Mouse (Mus musculus) hindbrain, embryonic 14.5 days (tissue): ENCODE measurements at regions not wholly inside any gene's neighbourhood (a gene's known extent, or its start where the extent isn't known, plus 50 kb on each side); places are given as distances from the start of the nearest gene placed in this dataset.

Experiments used
- ATAC-seq: fragments of 200-750 bp; cut with Nextera tagmentation; 2 replicates; pipeline ENCODE4 v1.8.0; 2017; ENCODE audit warnings: moderate number of reproducible peaks, mild to moderate bottlenecking, moderate TSS enrichment, moderate library complexity; ENCODE audit not compliant: low FRiP score
- DNase-seq: peaks from one replicate; pipeline ENCODE4 v3.0.0-alpha.2; 2015; ENCODE audit warnings: low spot score
- H3K27ac ChIP-seq: fragments of 300-500 bp; sonication (generic); 2 replicates; pipeline ENCODE4 v1.5.1; 2014; ENCODE audit warnings: mild to moderate bottlenecking, moderate library complexity
- H3K27me3 ChIP-seq: fragments of 300-500 bp; sonication (generic); 2 replicates; pipeline ENCODE4 v1.6.1; 2014; ENCODE audit warnings: mild to moderate bottlenecking, low read length, mixed read lengths; ENCODE audit not compliant: control insufficient read depth, insufficient read depth
- H3K36me3 ChIP-seq: fragments of 300-500 bp; sonication (generic); replicated peaks from 2 replicates; pipeline ENCODE4 v1.6.1; 2014; ENCODE audit not compliant: control insufficient read depth, insufficient read depth
- H3K4me1 ChIP-seq: fragments of 300-500 bp; sonication (generic); replicated peaks from 2 replicates; pipeline ENCODE4 v1.6.1; 2014; ENCODE audit warnings: antibody characterized with exemption, low read length, mixed read lengths; ENCODE audit not compliant: control insufficient read depth, insufficient read depth
- H3K4me2 ChIP-seq: fragments of 300-500 bp; sonication (generic); replicated peaks from 2 replicates; pipeline ENCODE4 v1.6.1; 2014; ENCODE audit warnings: mild to moderate bottlenecking, moderate library complexity
- H3K4me3 ChIP-seq: fragments of 300-500 bp; sonication (generic); replicated peaks from 2 replicates; pipeline ENCODE4 v1.5.1; 2014; ENCODE audit warnings: mild to moderate bottlenecking, low read length
- H3K9ac ChIP-seq: fragments of 300-500 bp; sonication (generic); 2 replicates; pipeline ENCODE4 v1.6.1; 2014
- H3K9me3 ChIP-seq: fragments of 300-500 bp; sonication (generic); 2 replicates; pipeline ENCODE4 v1.6.1; 2016; ENCODE audit warnings: low read length; ENCODE audit not compliant: control insufficient read depth
- WGBS: fragments of 180-500 bp; shearing (Covaris S2); extraction: QIAGEN DNeasy Blood & Tissue Kit; methylation state at CpG from one replicate; pipeline ENCODE4 v1.1.7; 2014; 5-methylcytosine and 5-hydroxymethylcytosine counted together

- Histone ChIP-seq H3K4me1 (peaks cover 8% of the 10 kb centered on the region; the same call in 1 of the 2 replicates), H3K4me2 (no peak overlapping the region), H3K36me3 (no peaks in the 10 kb centered on the region), H3K9ac (no peak overlapping the region), H3K9me3 (no peaks in the 10 kb centered on the region), H3K4me3 (no peak overlapping the region), H3K27me3 (no peaks in the 10 kb centered on the region), H3K27ac (no peak overlapping the region)
- ATAC-seq (no peak), DNase-seq (no peak)
- 82% methylated on average over 10 of the region's 10 CpGs for WGBS
Observed at GRCm38 (mm10) chr5:64472415-64472814, 316.3 kb downstream of the Tbc1d1 start.

DNA sequence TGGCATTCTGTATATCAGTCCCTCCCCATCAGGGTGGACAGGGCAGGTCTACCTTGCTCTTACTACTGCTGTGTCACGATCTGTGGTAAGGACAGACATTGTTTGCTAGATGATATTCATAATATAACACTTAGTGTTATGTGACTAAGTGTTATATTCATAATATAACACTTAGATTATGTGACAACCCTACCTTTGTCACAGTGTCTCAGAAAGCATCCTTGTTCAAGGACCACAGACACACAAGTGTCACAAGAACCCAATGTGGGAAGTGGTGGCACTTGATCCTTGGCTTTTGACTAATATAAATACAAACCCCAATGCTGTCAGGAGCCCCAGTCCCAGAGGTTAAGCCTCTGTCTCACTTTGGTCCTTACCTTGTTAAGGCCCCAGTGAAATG lies 318.8 kb downstream of the Tbc1d1 start:
- no peak for DNase-seq
- Histone ChIP-seq H3K27ac (no peak overlapping the region), H3K27me3 (no peaks in the 10 kb centered on the region), H3K4me3 (no peak overlapping the region), H3K9me3 (no peaks in the 10 kb centered on the region), H3K4me1 (peaks cover 8% of the 10 kb centered on the region; the same call in 1 of the 2 replicates), H3K4me2 (no peak overlapping the region), H3K9ac (no peak overlapping the region), H3K36me3 (no peaks in the 10 kb centered on the region)
- no peak for ATAC-seq
- WGBS = 94% methylated on average over 1 of the region's 1 CpGs

DNA sequence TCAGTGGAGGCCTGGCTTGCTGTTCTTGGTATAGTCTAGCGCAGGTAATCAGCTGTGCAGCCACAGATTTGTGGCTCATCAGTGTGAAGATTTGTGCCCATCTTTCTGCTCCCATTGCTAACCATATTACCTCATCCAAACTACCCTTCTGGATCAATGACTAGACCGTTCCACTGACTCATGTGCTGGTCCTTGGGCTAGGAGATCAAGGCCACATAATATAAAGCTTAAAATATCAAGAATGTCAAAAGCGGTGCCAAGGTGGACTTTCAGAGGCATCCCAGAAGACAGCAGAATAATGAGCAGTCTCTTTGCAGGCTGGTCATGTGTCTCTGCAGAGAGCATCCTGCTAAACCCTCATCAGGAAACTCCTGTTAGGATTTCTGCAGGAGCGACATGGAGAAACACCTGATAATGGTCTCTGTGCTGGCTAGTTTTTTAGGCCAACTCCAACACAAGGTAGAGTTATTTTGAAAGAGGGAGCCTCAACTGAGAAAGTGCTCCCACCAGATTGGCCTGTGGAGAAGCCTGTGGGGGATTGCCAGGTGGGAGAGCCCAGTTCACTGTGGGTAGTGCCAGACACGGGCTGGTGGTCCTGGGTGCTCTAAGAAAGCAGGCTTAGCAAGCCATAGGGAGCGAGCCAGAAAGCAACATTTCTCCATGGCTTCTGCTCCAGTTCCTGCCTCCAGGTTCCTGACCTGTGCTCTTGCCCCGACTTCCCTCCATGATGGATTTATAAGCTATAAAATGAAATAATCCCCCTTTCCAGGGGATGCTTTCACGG lies 319.8 kb downstream of the Tbc1d1 start:
- Histone ChIP-seq H3K27me3 (no peaks in the 10 kb centered on the region), H3K9me3 (no peaks in the 10 kb centered on the region), H3K4me3 (no peak overlapping the region), H3K27ac (no peak overlapping the region), H3K36me3 (no peaks in the 10 kb centered on the region), H3K4me2 (no peak overlapping the region), H3K4me1 (peaks cover 8% of the 10 kb centered on the region; the same call in 1 of the 2 replicates), H3K9ac (no peak overlapping the region)
- ATAC-seq (no peak), DNase-seq (no peak)
- 57% methylated on average over 8 of the region's 8 CpGs for WGBS

GRCm38 (mm10) chr5:64476641-64477369 lies 320.7 kb downstream of the Tbc1d1 start:
- DNase-seq (peak; percentile 50), ATAC-seq (no peak)
- Histone ChIP-seq H3K27me3 (no peaks in the 10 kb centered on the region), H3K9ac (no peak overlapping the region), H3K4me1 (peaks cover 8% of the 10 kb centered on the region; the same call in 1 of the 2 replicates), H3K4me3 (no peak overlapping the region), H3K9me3 (no peaks in the 10 kb centered on the region), H3K27ac (no peak overlapping the region), H3K36me3 (no peaks in the 10 kb centered on the region), H3K4me2 (no peak overlapping the region)
- 23% methylated on average over 11 of the region's 11 CpGs for WGBS

DNA sequence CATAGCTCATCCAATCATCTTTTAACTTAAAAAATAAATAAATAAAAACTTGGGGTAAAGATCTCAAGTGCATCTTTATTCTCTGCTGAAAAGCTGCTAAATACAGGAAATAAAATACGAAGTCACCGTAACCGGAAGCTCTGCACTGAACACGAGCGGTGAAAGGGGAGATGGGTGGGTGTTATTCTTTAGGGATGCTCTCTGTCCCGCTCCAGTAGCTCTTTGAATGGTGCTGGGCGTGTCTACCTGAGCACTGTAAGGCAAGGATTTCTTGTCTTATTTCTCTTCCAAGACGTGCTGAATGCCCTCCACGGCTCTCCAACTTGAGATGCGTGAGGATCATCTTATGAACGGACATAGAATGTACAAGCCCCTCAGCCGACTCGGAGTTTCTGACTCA lies 322.0 kb downstream of the Tbc1d1 start:
- no peaks in the 10 kb centered on the region for H3K9me3 ChIP-seq
- no peak for DNase-seq
- H3K9ac ChIP-seq = no peak overlapping the region
- no peaks in the 10 kb centered on the region for H3K36me3 ChIP-seq
- no peak overlapping the region for H3K4me3 ChIP-seq
- H3K27me3 ChIP-seq = no peaks in the 10 kb centered on the region
- no peak overlapping the region for H3K27ac ChIP-seq
- ATAC-seq = no peak
- H3K4me2 ChIP-seq = no peak overlapping the region
- 82% methylated on average over 13 of the region's 13 CpGs for WGBS
- H3K4me1 ChIP-seq = peaks cover 8% of the 10 kb centered on the region; the same call in 1 of the 2 replicates

DNA sequence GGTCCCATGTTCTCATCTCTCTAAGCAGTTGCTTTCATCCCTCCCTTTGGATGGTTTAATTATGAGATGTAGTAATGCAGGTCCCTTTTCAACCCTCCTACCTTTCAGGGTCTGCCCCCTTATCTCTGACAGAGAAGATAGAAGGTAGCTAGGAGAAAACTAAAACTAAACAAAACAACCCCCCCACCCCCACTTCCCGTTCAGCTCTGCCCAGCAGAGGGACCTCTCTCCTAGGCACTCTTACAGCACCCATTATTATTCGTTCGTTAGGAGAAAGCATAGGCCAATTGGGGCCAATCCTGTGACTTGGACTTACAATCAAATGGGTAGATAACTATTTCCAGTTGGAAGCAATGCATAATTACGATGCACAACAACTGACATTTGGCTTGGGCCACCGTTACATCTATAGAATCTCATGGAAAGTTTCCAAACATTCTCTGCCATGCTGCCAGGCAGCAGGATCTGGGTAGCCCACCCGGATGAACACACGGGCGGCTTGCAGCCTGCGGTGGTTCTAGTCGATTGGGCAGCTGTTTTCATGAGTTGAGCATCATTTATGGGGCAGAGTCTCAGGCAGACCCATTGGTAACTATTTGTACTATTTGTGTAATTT lies 322.6 kb downstream of the Tbc1d1 start:
- no peak overlapping the region for H3K9ac ChIP-seq
- H3K9me3 ChIP-seq = no peaks in the 10 kb centered on the region
- H3K4me3 ChIP-seq = no peak overlapping the region
- H3K4me1 ChIP-seq = peaks cover 8% of the 10 kb centered on the region; the same call in 1 of the 2 replicates
- 76% methylated on average over 10 of the region's 10 CpGs for WGBS
- no peaks in the 10 kb centered on the region for H3K27me3 ChIP-seq
- ATAC-seq (no peak), DNase-seq (no peak)
- no peaks in the 10 kb centered on the region for H3K36me3 ChIP-seq
- H3K4me2 ChIP-seq = no peak overlapping the region
- no peak overlapping the region for H3K27ac ChIP-seq

DNA sequence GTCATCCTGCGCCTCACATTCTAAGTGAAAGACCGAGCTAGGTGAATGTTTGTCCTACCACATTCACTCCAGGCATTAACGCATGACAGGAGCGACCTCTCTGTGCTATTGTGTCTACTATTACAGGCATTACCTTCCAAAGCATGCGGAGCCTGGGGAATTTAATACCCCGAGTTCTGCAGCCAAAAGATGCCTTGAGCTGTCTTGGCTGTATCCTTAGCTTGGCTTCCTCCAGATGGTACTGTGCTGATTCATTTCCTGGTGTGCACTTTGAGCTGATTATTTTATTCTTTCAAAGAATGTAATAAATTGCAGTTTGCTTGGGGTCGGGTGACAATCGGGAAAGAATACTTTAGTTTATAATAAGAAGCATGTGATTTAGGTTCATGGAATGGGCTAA lies 323.2 kb downstream of the Tbc1d1 start:
- Histone ChIP-seq H3K9ac (no peak overlapping the region), H3K27me3 (no peaks in the 10 kb centered on the region), H3K27ac (no peak overlapping the region), H3K9me3 (no peaks in the 10 kb centered on the region), H3K36me3 (no peaks in the 10 kb centered on the region), H3K4me1 (peaks cover 8% of the 10 kb centered on the region; the same call in 1 of the 2 replicates), H3K4me3 (no peak overlapping the region), H3K4me2 (no peak overlapping the region)
- DNase-seq (no peak), ATAC-seq (no peak)
- 71% methylated on average over 8 of the region's 8 CpGs for WGBS

DNA sequence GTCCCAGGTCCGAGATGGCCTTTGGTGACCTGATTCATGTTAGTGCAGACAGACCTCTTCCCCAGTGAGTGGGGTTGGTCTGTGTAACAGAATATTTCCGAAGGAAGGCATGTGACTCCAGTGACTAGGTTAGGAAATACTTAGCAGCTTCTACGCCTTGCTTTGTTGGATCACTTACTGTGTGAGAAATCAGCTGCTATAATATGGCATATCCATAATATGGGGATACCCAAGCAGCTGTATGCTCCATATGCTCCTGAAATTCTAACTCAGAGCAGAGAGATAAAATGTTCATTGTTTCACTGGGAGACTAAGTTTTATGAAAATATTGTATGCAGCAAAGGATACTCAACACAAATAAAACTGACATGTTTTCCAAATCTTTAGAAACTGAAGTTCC lies 318.1 kb upstream of the Klf3 start:
- DNase-seq (no peak), ATAC-seq (no peak)
- Histone ChIP-seq H3K27ac (no peak overlapping the region), H3K9me3 (no peaks in the 10 kb centered on the region), H3K36me3 (no peaks in the 10 kb centered on the region), H3K9ac (no peak overlapping the region), H3K4me1 (no peaks in the 10 kb centered on the region), H3K27me3 (no peaks in the 10 kb centered on the region), H3K4me3 (no peak overlapping the region), H3K4me2 (no peak overlapping the region)
- WGBS = 88% methylated on average over 3 of the region's 3 CpGs

DNA sequence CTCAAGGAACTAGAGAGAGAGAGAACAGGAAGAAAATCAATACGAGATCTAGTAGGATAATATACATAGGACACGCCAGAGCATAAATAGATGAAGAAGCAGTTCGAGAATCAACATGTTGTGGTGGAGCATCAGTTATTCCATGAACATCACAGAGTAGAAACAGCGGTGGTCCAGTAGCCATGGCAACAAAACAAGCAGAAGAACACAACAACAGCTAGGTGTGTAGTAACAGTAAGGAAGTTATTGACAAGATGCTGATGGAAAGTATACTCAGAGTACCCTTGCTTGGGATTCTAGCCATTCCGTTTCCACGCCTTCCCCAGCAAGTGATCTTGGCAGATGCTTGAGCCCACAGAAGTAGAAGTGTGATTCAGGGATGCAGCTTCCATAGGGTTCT lies 317.3 kb upstream of the Klf3 start:
- no peak overlapping the region for H3K9ac ChIP-seq
- no peaks in the 10 kb centered on the region for H3K9me3 ChIP-seq
- 0 out of 2 replicates have a peak, but pooled peaks cover 8% of the 10 kb centered on the region for H3K4me1 ChIP-seq
- DNase-seq (no peak), ATAC-seq (no peak)
- 90% methylated on average over 6 of the region's 6 CpGs for WGBS
- no peaks in the 10 kb centered on the region for H3K36me3 ChIP-seq
- H3K27ac ChIP-seq = no peak overlapping the region
- H3K4me2 ChIP-seq = no peak overlapping the region
- H3K4me3 ChIP-seq = no peak overlapping the region
- H3K27me3 ChIP-seq = no peaks in the 10 kb centered on the region
